Mouse (Mus musculus) stomach, embryonic 15.5 days (tissue): ENCODE data around the gene Gm3264. TPM values are rescaled to one million over a fixed set of nuclear protein-coding genes. Genes with fewer than 3 reads are reported as not detected.
"Not testable (repeated sequence)": the region's sequence is repeated elsewhere in the genome, so short reads cannot be mapped to it uniquely, and the experiment has no call there.

Source experiments
- ATAC-seq: fragments of 200-750 bp; cut with Nextera tagmentation; 2 replicates; pipeline ENCODE4 v1.8.0; 2017; ENCODE audit warnings: low read depth, moderate number of reproducible peaks, moderate TSS enrichment; ENCODE audit not compliant: insufficient read depth, low FRiP score
- H3K27ac ChIP-seq: fragments of 300-500 bp; sonication (generic); 2 replicates; pipeline ENCODE4 v1.5.1; 2015; ENCODE audit warnings: mild to moderate bottlenecking, inconsistent platforms
- H3K27me3 ChIP-seq: fragments of 300-500 bp; sonication (generic); replicated peaks from 2 replicates; pipeline ENCODE4 v1.6.1; 2015; ENCODE audit warnings: inconsistent platforms
- H3K36me3 ChIP-seq: fragments of 300-500 bp; sonication (generic); 2 replicates; pipeline ENCODE4 v1.6.1; 2015; ENCODE audit warnings: inconsistent platforms
- H3K4me1 ChIP-seq: fragments of 300-500 bp; sonication (generic); 2 replicates; pipeline ENCODE4 v1.6.1; 2015; ENCODE audit warnings: inconsistent platforms
- H3K4me2 ChIP-seq: fragments of 300-500 bp; sonication (generic); 2 replicates; pipeline ENCODE4 v1.6.1; 2015; ENCODE audit warnings: mild to moderate bottlenecking, inconsistent platforms
- H3K4me3 ChIP-seq: fragments of 300-500 bp; sonication (generic); replicated peaks from 2 replicates; pipeline ENCODE4 v1.5.1; 2015; ENCODE audit warnings: inconsistent platforms
- H3K9ac ChIP-seq: fragments of 300-500 bp; sonication (generic); 2 replicates; pipeline ENCODE4 v1.6.1; 2015; ENCODE audit warnings: inconsistent platforms
- H3K9me3 ChIP-seq: fragments of 300-500 bp; sonication (generic); 2 replicates; pipeline ENCODE4 v1.6.1; 2016; ENCODE audit warnings: inconsistent platforms
- WGBS: fragments of 180-500 bp; shearing (Covaris S2); methylation state at CpG from one replicate; pipeline ENCODE4 v1.1.7; 2015; 5-methylcytosine and 5-hydroxymethylcytosine counted together
- polyA plus RNA-seq: library from polyadenylated mRNA; unstranded; fragments of >200 nt; fragmentation: Nextera tagmentation; extraction: Ambion mirVana; gene quantifications from 2 replicates; pipeline ENCODE4 v1.2.1, GENCODE M21; 2015

The Gm3264 gene
- 0.39 TPM in 1 of 2 replicates, not detected in the other for polyA plus RNA-seq

DNA sequence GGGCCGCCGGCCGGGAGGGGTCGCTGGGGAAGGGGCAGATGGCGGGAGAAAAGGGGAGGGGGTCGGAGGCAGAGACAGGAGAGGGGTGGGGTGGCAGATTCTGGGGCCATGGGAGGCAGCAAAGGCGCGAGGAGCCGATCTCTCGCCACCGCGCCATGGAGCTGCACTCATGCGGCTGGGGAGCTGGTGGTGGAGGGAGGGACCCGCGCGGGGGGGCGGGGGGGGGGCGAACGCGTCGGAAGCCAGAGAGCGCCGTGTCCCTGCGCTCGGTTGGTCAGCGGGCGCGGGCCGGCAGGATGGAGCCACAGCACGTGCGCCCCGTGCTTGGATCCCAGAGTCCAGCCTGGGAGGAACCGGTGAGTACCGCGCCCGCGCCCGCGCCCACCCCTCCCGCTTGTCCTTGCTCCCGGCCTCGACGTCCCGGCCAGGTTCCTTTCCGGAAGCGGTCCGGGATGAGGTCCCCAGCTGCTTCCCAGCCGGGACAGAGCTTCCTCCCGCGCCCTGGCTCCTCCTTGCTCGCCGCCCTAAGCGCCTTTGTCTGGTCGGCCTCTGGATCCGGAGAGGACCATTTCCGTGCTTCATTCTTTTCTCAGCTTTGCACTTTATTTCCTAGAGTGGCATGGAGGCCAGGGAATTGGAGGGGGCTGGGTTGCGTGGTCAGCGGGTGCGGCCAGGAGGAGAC lies at the start of gene Gm3264:
Gm3264 (plus strand) TSS at position 278 of the 682 bp plus-strand sequence.
- not testable (repeated sequence) for H3K9me3 ChIP-seq, H3K9ac ChIP-seq, H3K4me1 ChIP-seq, ATAC-seq, H3K27me3 ChIP-seq, H3K36me3 ChIP-seq, H3K27ac ChIP-seq
- Histone ChIP-seq H3K4me3 (peak within 1 kb of the TSS; percentile 35), H3K4me2 (peak within 1 kb of the TSS; percentile 53)
- 4% methylated on average over 42 of the region's 59 CpGs for WGBS

- H3K9ac ChIP-seq, ATAC-seq: not testable (repeated sequence)
- 78% methylated on average over 6 of the region's 6 CpGs for WGBS
Measured at GRCm38 (mm10) chr14:4806421-4806820, 49.0 kb upstream of the Gm3264 start.

DNA sequence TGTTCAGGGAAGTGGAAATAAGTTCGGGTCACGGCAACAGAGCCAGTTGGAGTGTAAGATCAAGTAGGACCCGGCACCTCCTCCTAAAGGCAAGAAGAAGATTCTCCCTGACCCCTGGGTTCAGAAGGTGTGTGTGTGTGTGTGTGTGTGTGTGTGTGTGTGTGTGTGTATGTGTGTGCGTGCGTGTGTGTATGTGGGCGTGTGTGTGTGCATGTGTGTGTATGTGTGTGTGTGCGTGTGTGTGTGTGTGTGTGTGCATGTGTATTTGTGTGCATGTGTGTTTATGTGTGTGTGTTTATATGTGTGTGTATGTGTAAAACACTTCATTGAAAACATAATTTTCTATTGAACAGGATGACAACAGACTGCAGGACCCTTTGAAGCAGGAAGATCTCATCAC lies 33.4 kb upstream of the Gm3264 start:
- H3K9ac ChIP-seq, H3K36me3 ChIP-seq, ATAC-seq, H3K4me1 ChIP-seq, H3K9me3 ChIP-seq, H3K27me3 ChIP-seq, H3K4me2 ChIP-seq, H3K4me3 ChIP-seq, H3K27ac ChIP-seq: not testable (repeated sequence)
- WGBS: 90% methylated on average over 4 of the region's 7 CpGs

More at GRCm38 (mm10) chr14:4806421-4806820, 49.0 kb upstream of the Gm3264 start:
- H3K9me3 ChIP-seq, H3K4me1 ChIP-seq, H3K27ac ChIP-seq, H3K4me2 ChIP-seq, H3K4me3 ChIP-seq, H3K36me3 ChIP-seq, H3K27me3 ChIP-seq: not testable (repeated sequence)

- WGBS: 80% methylated on average over 1 of the region's 4 CpGs
- H3K9ac ChIP-seq, H3K4me1 ChIP-seq, H3K36me3 ChIP-seq, ATAC-seq, H3K4me3 ChIP-seq, H3K27me3 ChIP-seq, H3K27ac ChIP-seq, H3K9me3 ChIP-seq, H3K4me2 ChIP-seq: not testable (repeated sequence)
Measured at GRCm38 (mm10) chr14:4837806-4838205, 17.6 kb upstream of the Gm3264 start, which contains the start of gene Gm3269. Gene Gm3269, plus strand, starts transcription at chr14:4838106.

- ATAC-seq, H3K27me3 ChIP-seq, H3K9ac ChIP-seq, H3K27ac ChIP-seq, H3K4me1 ChIP-seq, H3K4me2 ChIP-seq, H3K4me3 ChIP-seq, H3K36me3 ChIP-seq, H3K9me3 ChIP-seq: not testable (repeated sequence)
- WGBS: 43% methylated on average over 1 of the region's 3 CpGs
Measured at GRCm38 (mm10) chr14:4892116-4892515, 36.7 kb downstream of the Gm3264 start, which contains the start of gene Gm3278. Gene Gm3278, plus strand, starts transcription at chr14:4892416.

Other genes with a start within 250 kb of the Gm3264 start
- gene Gm8159, start 223.2 kb upstream of the Gm3264 start, polyA plus RNA-seq: not detected in 2 replicates
- 0.18 TPM in 1 of 2 replicates, not detected in the other for gene Gm3239, start 191.4 kb upstream of the Gm3264 start, polyA plus RNA-seq
- not detected in 2 replicates for gene Gm7876, start 146.3 kb upstream of the Gm3264 start, polyA plus RNA-seq
- gene Gm3252, start 128.8 kb upstream of the Gm3264 start, polyA plus RNA-seq: 0.09 TPM in 1 of 2 replicates, not detected in the other
- not detected in 2 replicates for gene Gm9602, start 79.2 kb upstream of the Gm3264 start, polyA plus RNA-seq
- gene Gm3269, start 17.5 kb upstream of the Gm3264 start, polyA plus RNA-seq: not detected in 2 replicates
- not detected in 2 replicates for gene Gm3278, start 36.8 kb downstream of the Gm3264 start, polyA plus RNA-seq
- not detected in 2 replicates for gene Gm8297, start 128.4 kb downstream of the Gm3264 start, polyA plus RNA-seq
- gene Gm3298, start 160.3 kb downstream of the Gm3264 start, polyA plus RNA-seq: not detected in 2 replicates
- not detected in 2 replicates for gene 4930555G01Rik, start 195.1 kb downstream of the Gm3264 start, polyA plus RNA-seq
- gene Gm8281, start 215.5 kb downstream of the Gm3264 start, polyA plus RNA-seq: 0.97 and 1.2 TPM in 2 replicates